Mouse (Mus musculus) heart, adult 9 months (tissue): ENCODE measurements around the gene Asic1.
"Not testable (repeated sequence)": the region's sequence is repeated elsewhere in the genome, so short reads cannot be mapped to it uniquely, and the experiment has no call there.

ENCODE experiments used
- DNase-seq, 2 experiments: peaks; one replicate each; pipeline ENCODE4 v3.0.0; 2022; ENCODE audit warnings: low spot score in 2 of 2

Asic1 gene

GRCm38 (mm10) chr15:99663964-99664599 is 6.1 kb upstream of the Asic1 start:
- no peak for DNase-seq

DNA sequence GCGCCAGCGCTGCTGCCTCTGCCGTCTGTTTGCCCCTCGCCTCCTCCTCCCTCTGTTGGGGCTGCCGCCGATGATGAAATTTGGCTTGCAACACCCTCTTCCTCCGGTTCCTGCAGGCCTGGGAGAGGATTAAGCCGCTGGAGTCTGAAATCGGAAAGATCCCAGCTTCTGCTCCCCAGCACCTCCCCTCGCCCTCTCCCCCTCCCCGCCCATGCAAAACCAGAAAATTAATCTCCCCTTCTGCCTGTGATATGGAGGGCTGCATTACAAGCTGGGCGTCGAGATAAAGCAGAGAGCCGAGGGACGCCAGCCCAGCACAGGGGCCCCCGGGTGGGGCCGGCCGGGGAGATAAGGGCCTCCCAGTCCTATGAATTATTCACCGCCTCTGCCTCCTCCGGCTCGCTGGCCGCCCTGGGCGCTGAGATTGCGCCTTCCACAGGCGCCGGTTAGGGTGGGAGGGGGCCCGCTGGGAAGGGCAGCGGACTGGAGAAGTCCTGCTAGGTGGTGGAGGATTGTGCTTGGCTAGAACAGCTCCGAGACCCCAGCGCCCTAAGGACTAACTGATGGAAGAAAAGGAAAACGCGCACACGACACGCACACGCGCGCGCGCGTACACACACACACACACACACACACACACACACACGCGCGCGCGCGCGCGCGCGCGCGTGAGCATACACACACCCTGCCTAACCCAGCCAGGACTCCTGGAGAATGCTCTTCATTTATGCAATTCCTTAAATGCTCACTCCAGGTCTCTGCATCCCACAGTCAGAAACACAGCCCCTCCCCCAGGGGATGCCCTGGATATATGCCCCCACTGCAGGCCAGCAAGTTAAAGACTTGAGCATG is 5.3 kb upstream of the Asic1 start:
- DNase-seq, result peak; percentile 54 to 56

DNA sequence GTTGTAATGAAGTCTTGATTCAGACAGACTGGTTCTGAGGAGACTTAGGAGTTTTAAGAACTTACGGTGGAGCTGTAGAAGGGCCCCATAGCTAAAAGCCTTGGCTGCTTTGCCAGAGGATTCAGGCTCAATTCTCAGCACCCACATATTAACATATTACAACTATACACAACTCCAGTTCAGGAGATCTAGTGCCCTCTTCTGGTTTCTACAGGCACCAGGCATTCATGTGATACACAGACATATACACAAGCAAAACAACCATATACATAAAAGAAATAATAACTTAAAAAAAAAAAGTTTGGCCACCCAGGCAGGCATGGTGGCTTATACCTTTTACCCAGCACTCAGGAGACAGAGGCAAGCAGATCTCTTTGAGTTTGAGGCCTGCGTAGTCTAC is 2.6 kb upstream of the Asic1 start:
- no peak for DNase-seq

GRCm38 (mm10) chr15:99668881-99669280 is 1.3 kb upstream of the Asic1 start:
- DNase-seq, result peak; percentile 43 to 63

- no peak for DNase-seq
Measured at GRCm38 (mm10) chr15:99669392-99669791, 776 bp upstream of the Asic1 start.

DNA sequence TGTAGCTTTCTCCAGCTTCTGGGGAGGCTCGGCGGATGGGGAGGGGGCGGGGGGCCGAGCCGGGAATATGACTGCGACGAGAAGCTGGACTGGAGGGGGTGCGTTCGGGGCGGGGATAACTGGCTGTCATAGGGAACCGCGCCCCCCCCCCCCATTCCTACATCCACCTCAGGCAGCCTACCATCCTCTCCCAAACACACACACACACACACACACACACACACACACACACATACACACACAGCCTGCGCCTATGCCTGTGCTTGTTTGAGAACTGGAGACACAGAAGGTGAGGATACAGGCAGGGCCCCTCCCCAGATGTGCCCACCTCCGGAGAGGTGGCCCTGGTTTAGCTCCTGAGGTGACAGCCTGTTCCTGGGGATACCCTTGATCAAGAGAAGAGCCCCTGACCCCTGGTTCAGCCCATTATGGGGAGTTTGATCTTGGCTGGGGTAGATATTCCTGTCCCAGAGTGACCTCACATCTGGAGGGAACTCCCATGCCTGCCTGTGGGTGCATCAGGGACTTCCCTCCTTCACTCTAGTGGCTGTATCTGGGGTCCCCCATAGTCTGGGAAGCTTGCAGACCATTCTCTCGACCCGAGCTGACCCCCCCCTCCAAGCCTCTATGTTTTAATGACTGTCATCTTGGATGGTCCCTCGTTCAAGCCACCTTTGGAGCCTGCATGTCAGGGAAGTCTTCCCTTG is 949 bp downstream of the Asic1 start:
- no peak for DNase-seq

GRCm38 (mm10) chr15:99671783-99672182 is 1.6 kb downstream of the Asic1 start:
- no peak for DNase-seq

DNA sequence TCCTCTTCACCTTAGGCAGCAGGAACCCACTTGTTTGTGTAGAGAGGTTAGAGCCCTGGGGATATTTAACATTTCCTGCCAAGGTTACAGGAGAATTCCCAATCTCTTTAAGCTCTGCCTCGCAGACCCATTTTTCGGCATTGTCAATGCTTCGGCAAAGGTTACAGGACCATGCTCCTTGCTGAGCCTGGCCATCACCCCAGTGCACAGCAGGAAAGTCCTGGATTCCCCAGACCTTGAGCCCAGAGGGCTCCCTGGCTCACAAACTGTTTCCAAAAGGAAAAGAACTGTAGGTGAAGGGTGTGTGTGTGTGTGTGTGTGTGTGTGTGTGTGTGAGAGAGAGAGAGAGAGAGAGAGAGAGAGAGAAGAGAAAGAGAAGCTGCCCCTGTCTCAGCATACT is 4.7 kb downstream of the Asic1 start:
- DNase-seq, result no peak

DNA sequence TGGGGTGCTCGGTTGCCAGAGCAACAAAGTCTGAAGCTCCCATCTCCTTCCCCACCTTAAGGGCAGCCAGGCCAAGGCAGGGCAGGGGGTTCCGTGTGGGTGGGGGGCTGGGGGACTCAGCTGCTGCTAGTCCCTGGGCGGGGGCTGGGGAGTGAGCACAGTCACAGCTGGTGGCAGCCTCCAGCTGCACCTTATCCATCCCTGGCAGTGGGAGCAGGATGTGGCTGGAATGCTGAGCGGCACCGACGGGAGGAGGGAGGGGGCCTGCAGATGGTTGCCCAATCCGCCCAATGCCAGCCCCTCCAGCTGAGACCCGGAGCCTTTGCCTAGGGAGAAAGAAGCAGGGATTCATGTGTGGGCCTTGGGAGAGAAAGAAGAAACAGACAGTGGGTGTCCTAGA is 6.9 kb downstream of the Asic1 start:
- DNase-seq, result no peak

- DNase-seq, result no peak
Measured at GRCm38 (mm10) chr15:99678063-99678800, 8.1 kb downstream of the Asic1 start.

DNA sequence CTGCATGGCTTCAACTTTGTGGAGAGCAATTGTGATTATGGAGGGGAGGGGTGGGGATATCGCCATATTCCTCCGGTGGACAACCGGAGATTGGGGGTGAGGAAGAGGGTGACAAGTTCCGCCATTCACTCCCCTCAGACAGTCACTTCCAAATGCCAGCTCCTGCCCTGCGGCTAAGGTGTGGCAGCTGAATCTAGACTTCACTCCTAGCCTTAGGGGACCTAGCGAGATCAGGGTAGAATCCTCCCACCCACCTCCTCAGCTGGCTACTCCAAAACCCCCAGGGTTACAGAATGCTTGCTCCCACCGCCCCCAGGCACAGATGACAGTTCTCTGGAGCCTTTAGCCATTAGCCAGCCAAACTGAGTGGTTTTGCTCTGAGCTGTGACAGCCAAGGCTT is 8.8 kb downstream of the Asic1 start:
- no peak for DNase-seq

DNA sequence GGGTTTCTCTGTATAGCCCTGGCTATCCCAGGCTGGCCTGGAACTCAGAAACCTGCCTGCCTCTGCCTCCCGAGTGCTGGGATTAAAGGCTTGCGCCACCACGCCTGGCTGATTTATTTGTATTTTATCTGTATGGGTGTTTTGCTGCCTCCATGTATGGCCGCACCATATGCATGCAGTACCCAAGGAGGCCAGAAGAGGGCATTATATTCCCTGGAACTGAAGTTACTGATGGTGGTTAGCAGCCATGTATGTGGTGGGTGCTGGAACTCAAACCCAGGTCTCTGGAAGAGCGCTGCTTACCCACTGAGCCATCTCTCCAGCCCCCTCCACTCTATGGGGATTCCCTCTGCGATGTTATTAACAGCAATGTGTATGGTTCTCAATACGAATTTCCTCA is 12.7 kb downstream of the Asic1 start:
- no peak for DNase-seq

DNA sequence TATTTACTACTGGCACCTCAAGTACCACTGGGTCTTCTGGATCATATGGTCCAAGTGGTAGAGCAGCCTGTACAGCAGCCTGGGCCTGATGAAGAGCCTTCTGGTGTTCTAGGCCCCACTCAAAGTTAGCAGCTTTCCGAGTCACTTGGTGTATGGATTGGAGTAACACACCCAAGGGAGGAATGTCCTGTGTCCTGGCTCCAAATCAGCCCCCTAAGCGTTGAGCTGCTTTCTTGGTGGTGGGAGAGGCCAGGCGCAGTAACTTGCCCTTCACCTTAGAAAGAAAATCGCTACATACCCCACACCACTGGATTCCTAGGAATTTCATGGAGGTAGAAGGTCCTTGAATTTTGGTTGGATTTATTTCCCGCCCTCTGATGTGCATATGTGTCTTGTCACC is 14.0 kb downstream of the Asic1 start:
- DNase-seq, result no peak

GRCm38 (mm10) chr15:99688712-99689111 is 18.5 kb downstream of the Asic1 start:
- peak in 1 of 2 experiments; percentile 55 for DNase-seq

DNA sequence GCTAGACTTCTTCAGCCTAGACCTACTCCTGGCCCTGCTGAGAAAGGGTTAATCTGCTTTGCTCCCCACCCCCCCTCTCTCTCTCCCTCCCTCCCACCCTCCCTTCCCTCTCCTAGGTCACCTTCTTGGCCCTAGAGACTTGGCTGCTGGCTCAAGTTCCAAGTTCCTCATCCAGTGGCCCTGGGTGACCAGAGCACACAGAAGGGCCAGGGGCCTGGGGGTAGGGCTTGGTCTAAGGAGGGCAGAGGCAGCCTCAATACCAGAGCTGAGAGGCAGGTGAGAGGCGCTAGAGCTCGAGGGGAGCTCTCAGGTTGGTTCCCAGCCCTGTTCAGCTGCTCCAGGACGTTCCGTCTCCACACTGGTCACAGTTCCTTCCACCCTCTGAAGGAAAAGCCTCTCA is 20.8 kb downstream of the Asic1 start:
- no peak for DNase-seq

DNA sequence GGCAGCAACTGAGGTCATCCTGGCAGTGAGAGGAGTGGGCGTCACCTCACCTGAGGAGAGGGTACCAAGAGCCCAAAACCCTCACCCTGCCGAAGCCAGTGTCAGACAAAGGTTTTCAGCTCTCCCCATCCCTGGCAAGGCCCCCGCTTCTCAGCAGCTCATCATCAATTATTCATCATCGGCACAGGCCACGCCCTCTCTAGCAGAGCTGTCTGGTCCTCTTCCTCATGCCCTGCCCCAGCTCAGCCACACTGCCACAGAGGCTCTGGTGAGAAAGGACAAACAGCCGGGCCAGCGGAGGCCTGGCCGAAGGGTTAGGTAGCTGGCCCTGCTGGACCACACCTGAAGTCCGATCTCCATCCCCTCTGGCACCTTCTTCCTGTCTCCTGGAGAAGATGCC is 21.8 kb downstream of the Asic1 start:
- DNase-seq, result no peak

DNA sequence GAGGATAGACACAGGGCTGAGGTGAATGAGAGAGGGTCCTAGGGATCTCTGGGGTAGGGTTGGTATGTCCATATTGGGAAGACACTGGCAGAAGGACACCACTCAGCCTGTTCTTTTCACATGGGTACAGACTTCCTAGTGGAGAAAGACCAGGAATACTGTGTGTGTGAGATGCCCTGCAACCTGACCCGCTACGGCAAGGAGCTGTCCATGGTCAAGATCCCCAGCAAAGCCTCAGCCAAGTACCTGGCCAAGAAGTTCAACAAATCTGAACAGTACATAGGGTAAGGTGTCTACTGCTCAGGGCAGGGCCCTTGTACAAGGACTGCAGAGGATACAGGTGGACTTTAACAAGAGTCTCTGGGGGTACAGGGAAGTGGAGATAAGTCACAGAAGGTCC is 27.1 kb downstream of the Asic1 start:
- DNase-seq, result no peak

DNA sequence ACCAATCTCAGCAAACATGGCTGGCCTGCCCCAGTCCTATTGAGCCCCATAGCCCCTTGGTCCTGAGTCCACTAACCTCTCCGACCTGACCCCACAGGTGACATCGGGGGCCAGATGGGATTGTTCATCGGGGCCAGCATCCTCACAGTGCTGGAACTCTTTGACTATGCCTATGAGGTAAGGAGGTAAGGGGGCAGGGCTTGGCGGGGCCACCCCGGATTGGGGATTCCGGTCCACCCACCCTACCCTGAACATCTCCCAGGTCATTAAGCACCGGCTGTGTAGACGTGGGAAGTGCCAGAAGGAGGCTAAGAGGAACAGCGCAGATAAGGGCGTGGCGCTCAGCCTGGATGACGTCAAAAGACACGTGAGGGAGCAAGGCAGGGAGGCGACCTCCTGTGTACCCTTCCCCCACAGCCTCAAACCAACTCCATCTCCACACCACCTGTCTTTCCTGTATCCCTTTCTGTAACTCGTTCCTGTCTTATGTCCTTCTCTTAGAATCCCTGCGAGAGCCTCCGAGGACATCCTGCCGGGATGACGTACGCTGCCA is 28.4 kb downstream of the Asic1 start:
- DNase-seq, result no peak

DNA sequence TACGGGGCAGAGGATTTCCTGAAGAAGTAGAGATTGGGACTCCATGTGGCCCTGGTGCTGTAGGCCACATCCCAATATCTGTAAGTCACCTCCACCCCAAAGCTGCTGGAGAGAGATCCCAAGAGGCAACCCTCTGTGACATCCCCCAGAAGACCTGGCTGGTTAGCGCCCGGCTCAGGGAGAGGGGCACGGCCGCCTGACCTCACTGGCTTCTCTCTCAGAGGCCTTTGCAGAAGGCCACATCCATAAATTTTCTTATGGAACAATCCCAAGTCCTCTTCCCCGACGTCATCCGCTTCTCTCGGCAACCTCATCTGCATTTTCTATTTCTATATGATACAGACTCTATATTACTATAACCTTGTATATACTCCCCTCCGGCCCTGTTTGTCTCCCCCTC is 29.5 kb downstream of the Asic1 start:
- no peak for DNase-seq

DNA sequence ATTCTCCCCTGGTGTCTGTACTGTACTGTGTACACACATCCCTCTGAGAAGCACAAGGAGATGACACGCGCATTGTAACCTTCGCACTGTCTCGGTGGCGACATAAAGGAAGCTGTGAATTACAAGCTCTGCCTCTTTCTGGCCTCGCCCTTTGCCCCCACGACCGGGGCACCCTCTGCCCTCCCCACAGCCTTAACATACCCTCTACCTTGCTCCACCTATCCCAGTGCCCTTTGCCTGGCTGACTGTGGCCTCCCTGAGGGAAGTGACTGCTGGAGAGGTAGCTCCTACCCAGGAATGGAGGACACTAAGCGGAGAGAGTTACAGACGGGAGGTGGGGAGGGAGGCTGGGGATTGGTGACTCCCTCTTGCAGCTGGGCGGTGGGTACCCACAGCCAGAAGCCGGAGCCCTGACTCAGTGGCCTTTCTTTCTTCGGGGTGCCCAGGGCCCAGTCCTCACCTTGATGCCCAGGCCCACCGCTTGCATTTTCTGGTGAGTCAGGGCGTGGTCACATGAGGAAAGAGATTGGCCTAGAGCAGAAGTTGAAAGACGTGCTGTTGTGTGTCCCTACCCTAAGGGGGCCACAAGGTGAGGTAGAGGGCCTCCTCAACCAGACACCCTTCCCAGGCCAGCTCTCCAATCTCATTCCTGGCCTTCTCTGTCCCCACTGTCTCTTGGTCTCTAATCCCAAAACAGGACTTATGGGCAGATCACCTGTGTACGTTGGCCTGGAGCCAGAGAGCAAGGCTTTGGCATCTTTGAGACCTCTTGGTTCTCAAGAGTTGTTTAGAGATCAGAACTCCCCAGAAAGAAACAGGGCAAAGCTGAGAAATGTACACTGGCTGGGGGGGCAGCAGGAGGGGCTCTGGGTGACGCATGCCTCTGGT is 30.3 kb downstream of the Asic1 start:
- DNase-seq, result no peak

GRCm38 (mm10) chr15:99701640-99701998 is 31.5 kb downstream of the Asic1 start:
- not testable (repeated sequence) for DNase-seq
